Mouse (Mus musculus) C2C12 (cell line): ENCODE measurements around the gene Rpl3.

Experiments
- CTCF ChIP-seq: IDR thresholded peaks from one replicate; pipeline ENCODE4 v1.5.1; 2011; ENCODE audit not compliant: control insufficient read depth, insufficient read depth, insufficient read length
- MAX ChIP-seq: IDR thresholded peaks from one replicate; pipeline ENCODE4 v1.6.1; 2011; ENCODE audit warnings: mild to moderate bottlenecking, control low read depth
- MYOG ChIP-seq: IDR thresholded peaks from one replicate; pipeline ENCODE4 v1.6.1; 2011; ENCODE audit not compliant: control insufficient read depth, insufficient read length; ENCODE audit errors: extremely low read depth
- USF1 ChIP-seq: IDR thresholded peaks from one replicate; pipeline ENCODE4 v1.6.1; 2011; ENCODE audit warnings: low read depth, mild to moderate bottlenecking, control low read depth, moderate library complexity

GRCm38 (mm10) chr15:80050093-80050492 lies 41.6 kb downstream of the Rpl3 start:
- TF ChIP-seq USF1, result no peak
- TF ChIP-seq CTCF, result no peak
- no peak for TF ChIP-seq MYOG
- TF ChIP-seq MAX, result no peak
